Comparison of ENCODE assay signal across 16 mouse cellular contexts in genomic region chr8:45448842-45449241, GRCm38 (mm10). TPM values are rescaled to one million over a fixed set of nuclear protein-coding genes. Genes with fewer than 3 reads are reported as not detected.
DNase-seq lines count a peak whose midpoint lies in the region; ATAC-seq lines count a peak whose summit lies in the region.
"Had no signal": no experiment of that assay in that cellular context is flagged by ENCODE, and none has a peak within 500 bp of the region (broad histone marks: within the 10 kb centered on the region; RNA-seq: fewer than 3 reads in every experiment).

No protein-coding gene starts in this region.

- H3K4me1 ChIP-seq in heart, embryonic 11.5 days (ENCODE audit: control insufficient read depth, insufficient read depth, low read length), result no peaks in the 10 kb centered on the region
- H3K4me1 ChIP-seq in heart, embryonic 16.5 days (ENCODE audit: control insufficient read depth, insufficient read depth, low read length), result peaks cover 6% of the 10 kb centered on the region
- H3K4me1 ChIP-seq: hindbrain, embryonic 12.5 days; liver, embryonic 13.5 days had no signal

- no peak for ATAC-seq in heart, embryonic 11.5 days (replicated peaks; ENCODE audit: insufficient number of reproducible peaks, low FRiP score, low TSS enrichment)
- ATAC-seq in heart, embryonic 16.5 days (replicated peaks; ENCODE audit: extremely low read depth, insufficient read depth, low FRiP score), result no peak
- ATAC-seq: midbrain, embryonic 16.5 days had no signal

- DNase-seq in heart, adult 18-20 months, result peak; percentile 50 to 59
- peak; percentile 20 for DNase-seq in 3T3-L1 (ENCODE audit: low read depth, low spot score)
- DNase-seq in Muller cell, postnatal 12 days (ENCODE audit: inconsistent ontology term), result peak; percentile 78
- DNase-seq in frontal cortex, postnatal 25 days (ENCODE audit: low spot score in 2 of 2), result no peak
- no peak for DNase-seq in thymus, postnatal 0 days (ENCODE audit: low spot score)
- DNase-seq: cerebellum, adult 9-10 months; gastrocnemius, postnatal 36 days; kidney, postnatal 10 days; layer of hippocampus, adult 9-11 months; liver, embryonic 13.5 days; right cerebral cortex, postnatal 25 days; thymus, adult 2 months had no signal

- no peaks in the 10 kb centered on the region for H3K27me3 ChIP-seq in heart, embryonic 11.5 days (ENCODE audit: control insufficient read depth, insufficient read depth, low read length)
- H3K27me3 ChIP-seq in heart, embryonic 16.5 days (ENCODE audit: control insufficient read depth, insufficient read depth, low read length), result no peaks in the 10 kb centered on the region
- H3K27me3 ChIP-seq: hindbrain, embryonic 12.5 days; liver, embryonic 13.5 days had no signal

- no peak overlapping the region for H3K27ac ChIP-seq in heart, embryonic 11.5 days (ENCODE audit: low read depth, low read length)
- 0 out of 2 replicates have a peak overlapping the region, but pooled peaks have one; percentile 4 for H3K27ac ChIP-seq in heart, embryonic 16.5 days (ENCODE audit: low read length)
- H3K27ac ChIP-seq: hindbrain, embryonic 12.5 days; liver, embryonic 13.5 days had no signal

- H3K9ac ChIP-seq in heart, embryonic 11.5 days (ENCODE audit: low read depth, low read length), result no peak overlapping the region
- H3K9ac ChIP-seq in heart, embryonic 16.5 days (ENCODE audit: low read length), result no peak overlapping the region
- H3K9ac ChIP-seq: hindbrain, embryonic 12.5 days; liver, embryonic 13.5 days had no signal

- no peak overlapping the region for H3K4me2 ChIP-seq in heart, embryonic 11.5 days
- H3K4me2 ChIP-seq in heart, embryonic 16.5 days (ENCODE audit: low read depth, low read length), result no peak overlapping the region
- H3K4me2 ChIP-seq: hindbrain, embryonic 12.5 days; liver, embryonic 13.5 days had no signal

- WGBS in heart, embryonic 11.5 days (ENCODE audit: insufficient replicate concordance), result 78% methylated on average over 3 of the region's 3 CpGs
- 52% methylated on average over 3 of the region's 3 CpGs for WGBS in heart, embryonic 16.5 days

- H3K9me3 ChIP-seq in heart, embryonic 11.5 days (replicated peaks; ENCODE audit: control insufficient read depth, low read length), result no peaks in the 10 kb centered on the region
- no peaks in the 10 kb centered on the region for H3K9me3 ChIP-seq in heart, embryonic 16.5 days (replicated peaks; ENCODE audit: control insufficient read depth, low read length)
- H3K9me3 ChIP-seq: hindbrain, embryonic 12.5 days; liver, embryonic 13.5 days had no signal

- H3K4me3 ChIP-seq in heart, embryonic 11.5 days (ENCODE audit: low read depth, low read length), result no peak overlapping the region
- H3K4me3 ChIP-seq in heart, embryonic 16.5 days (ENCODE audit: low read length), result no peak overlapping the region
- H3K4me3 ChIP-seq: hindbrain, embryonic 12.5 days; liver, embryonic 13.5 days had no signal

- H3K36me3 ChIP-seq in heart, embryonic 11.5 days (ENCODE audit: control insufficient read depth, insufficient read depth, low read length), result no peaks in the 10 kb centered on the region
- no peaks in the 10 kb centered on the region for H3K36me3 ChIP-seq in heart, embryonic 16.5 days (ENCODE audit: control insufficient read depth, insufficient read depth)
- H3K36me3 ChIP-seq: hindbrain, embryonic 12.5 days; liver, embryonic 13.5 days had no signal

RNA-seq across cellular contexts. Expression of gene Tlr3, which starts 38.0 kb away (rescaled TPM):
- 1 to 10 TPM; 6.2 to 7.8 TPM for total RNA-seq in heart, adult 18-20 months (2021)
- polyA plus RNA-seq in heart, embryonic 11.5 days (2014; fragmentation: Nextera tagmentation; extraction: Ambion mirVana), result 1.8 and 1.9 TPM in 2 replicates
- polyA plus RNA-seq in heart, embryonic 16.5 days (2015; fragmentation: Nextera tagmentation; extraction: Ambion mirVana), result 2.0 and 3.2 TPM in 2 replicates
- 1.5 and 1.8 TPM in 2 replicates for polyA plus RNA-seq in thymus, postnatal 0 days (2015; fragmentation: Nextera tagmentation; extraction: Ambion mirVana)

RNA-seq across cellular contexts. Expression of gene Sorbs2, which starts 58.7 kb away (rescaled TPM):
- total RNA-seq in heart, adult 18-20 months (2021), result 100 to 1,000 TPM; 568 to 575 TPM
- polyA plus RNA-seq in heart, embryonic 11.5 days (2014; fragmentation: Nextera tagmentation; extraction: Ambion mirVana), result 325 and 363 TPM in 2 replicates
- 316 and 349 TPM in 2 replicates for polyA plus RNA-seq in heart, embryonic 16.5 days (2015; fragmentation: Nextera tagmentation; extraction: Ambion mirVana)
- polyA plus RNA-seq in thymus, postnatal 0 days (2015; fragmentation: Nextera tagmentation; extraction: Ambion mirVana), result 1.4 and 2.1 TPM in 2 replicates

Comparison
In these comparisons a context has a peak if more than half of its experiments do, and no peak if none do; other contexts are left out.
1. DNase-seq: peak in heart, adult 18-20 months (2 of 2), 3T3-L1 (single experiment) and Muller cell, postnatal 12 days (single experiment); none in frontal cortex, postnatal 25 days (0 of 2) and thymus, postnatal 0 days (single experiment).
2. RNA of gene Sorbs2, which starts 58.7 kb away (polyA plus RNA-seq): 325 to 363 TPM in heart, embryonic 11.5 days and 316 to 349 TPM in heart, embryonic 16.5 days; 1.4 to 2.1 TPM in thymus, postnatal 0 days; every median in the first group is over 100 times any median in the second.